Mouse (Mus musculus) liver, embryonic 16.5 days (tissue): ENCODE measurements around the gene Znhit2. TPM values are rescaled to one million over a fixed set of nuclear protein-coding genes. Genes with fewer than 3 reads are reported as not detected.
"Not testable (repeated sequence)": the region's sequence is repeated elsewhere in the genome, so short reads cannot be mapped to it uniquely, and the experiment has no call there.

Experiments
- ATAC-seq: fragments of 200-750 bp; cut with Nextera tagmentation; 2 replicates; pipeline ENCODE4 v1.8.0; 2017; ENCODE audit warnings: low read depth, mild to moderate bottlenecking, moderate number of reproducible peaks, moderate library complexity
- H3K27ac ChIP-seq: fragments of 300-500 bp; sonication (generic); 2 replicates; pipeline ENCODE4 v1.5.1; 2014; ENCODE audit warnings: mild to moderate bottlenecking, low read length
- H3K27me3 ChIP-seq: fragments of 300-500 bp; sonication (generic); 2 replicates; pipeline ENCODE4 v1.6.1; 2014; ENCODE audit warnings: low read depth, low read length, mixed read lengths; ENCODE audit not compliant: control insufficient read depth, insufficient read depth
- H3K36me3 ChIP-seq: fragments of 300-500 bp; sonication (generic); 2 replicates; pipeline ENCODE4 v1.6.1; 2014; ENCODE audit warnings: mild to moderate bottlenecking; ENCODE audit not compliant: control insufficient read depth, insufficient read depth
- H3K4me1 ChIP-seq: fragments of 300-500 bp; sonication (generic); 2 replicates; pipeline ENCODE4 v1.6.1; 2014; ENCODE audit warnings: low read depth, low read length, mixed read lengths; ENCODE audit not compliant: control insufficient read depth
- H3K4me2 ChIP-seq: fragments of 300-500 bp; sonication (generic); 2 replicates; pipeline ENCODE4 v1.6.1; 2014; ENCODE audit warnings: low read depth, low read length, mixed read lengths
- H3K4me3 ChIP-seq: fragments of 300-500 bp; sonication (generic); 2 replicates; pipeline ENCODE4 v1.5.1; 2014; ENCODE audit warnings: low read depth, mild to moderate bottlenecking, low read length
- H3K9ac ChIP-seq: fragments of 300-500 bp; sonication (generic); 2 replicates; pipeline ENCODE4 v1.6.1; 2014; ENCODE audit warnings: low read depth, low read length
- H3K9me3 ChIP-seq: fragments of 300-500 bp; sonication (generic); replicated peaks from 2 replicates; pipeline ENCODE4 v1.6.1; 2016; ENCODE audit warnings: low read length; ENCODE audit not compliant: control insufficient read depth
- WGBS: fragments of 180-500 bp; shearing (Covaris S2); extraction: QIAGEN DNeasy Blood & Tissue Kit; methylation state at CpG from one replicate; pipeline ENCODE4 v1.1.7; 2014; ENCODE audit not compliant: insufficient replicate concordance; 5-methylcytosine and 5-hydroxymethylcytosine counted together
- polyA plus RNA-seq: library from polyadenylated mRNA; unstranded; fragments of >200 nt; fragmentation: Nextera tagmentation; extraction: Ambion mirVana; gene quantifications from 2 replicates; pipeline ENCODE4 v1.2.1, GENCODE M21; 2015

The Znhit2 gene
- polyA plus RNA-seq, 1 experiment from 2014 or later: 15.3 TPM

- WGBS: 19% methylated on average over 4 of the region's 4 CpGs
- H3K27me3 ChIP-seq, H3K4me3 ChIP-seq, H3K9ac ChIP-seq, H3K27ac ChIP-seq, H3K4me2 ChIP-seq, ATAC-seq, H3K36me3 ChIP-seq, H3K9me3 ChIP-seq: not testable (repeated sequence)
- H3K4me1 ChIP-seq: peaks cover 32% of the 10 kb centered on the region
These were observed 16.9 kb upstream of the Znhit2 start for GRCm38 (mm10) chr19:6044102-6044501.

DNA sequence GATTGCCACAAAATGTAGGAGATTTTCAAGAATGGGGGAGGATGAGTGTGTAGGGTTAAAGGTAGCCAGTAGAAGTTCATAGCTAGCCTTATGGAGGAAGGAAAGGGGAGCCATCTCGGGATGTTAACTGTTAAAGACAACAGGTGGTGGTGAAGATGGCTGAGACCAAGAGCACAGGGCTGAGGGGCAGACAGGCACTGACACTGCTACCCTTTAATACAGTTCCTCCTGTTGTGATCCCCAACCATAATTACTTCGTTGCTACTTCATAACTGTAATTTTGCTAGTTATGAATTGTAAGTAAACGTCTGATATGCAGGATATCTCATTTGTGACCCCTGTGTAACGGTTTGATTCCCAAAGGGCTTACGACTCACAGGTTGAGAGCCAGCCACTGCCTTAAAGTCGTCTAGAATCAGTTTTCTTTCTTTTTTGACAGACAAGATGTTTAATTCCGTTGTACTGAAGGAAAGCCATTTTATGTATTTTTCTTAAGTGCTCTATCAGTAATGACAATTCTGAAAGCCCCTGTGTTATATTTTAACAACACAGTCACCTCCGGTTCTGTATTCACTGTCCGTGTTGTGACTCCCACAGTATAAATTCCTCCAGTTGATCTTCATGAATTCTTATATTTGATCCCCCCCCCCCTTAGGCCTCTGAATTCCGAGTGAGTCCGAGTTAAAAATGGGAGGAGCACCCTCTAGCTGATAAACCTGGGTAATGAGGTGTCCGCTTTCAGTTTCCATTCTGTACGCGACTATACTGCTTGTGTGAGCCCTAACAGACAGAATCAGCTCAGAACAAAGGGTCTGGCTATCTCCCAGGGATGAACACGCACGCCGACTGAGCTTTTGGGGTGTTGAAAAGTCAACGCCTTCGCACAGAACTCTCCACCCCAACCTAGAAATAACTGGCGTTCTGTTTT is 15.4 kb upstream of the Znhit2 start:
- WGBS: 9% methylated on average over 20 of the region's 20 CpGs
- peak; percentile 55 for ATAC-seq
- Histone ChIP-seq H3K9me3 (no peaks in the 10 kb centered on the region), H3K9ac (peak overlapping the region; percentile 86), H3K27ac (peak overlapping the region; percentile 98), H3K4me2 (peak overlapping the region; percentile 98), H3K27me3 (no peaks in the 10 kb centered on the region), H3K4me1 (peaks cover 33% of the 10 kb centered on the region), H3K4me3 (peak overlapping the region; percentile 84), H3K36me3 (peaks cover 22% of the 10 kb centered on the region)

GRCm38 (mm10) chr19:6046294-6047153 is 14.5 kb upstream of the Znhit2 start, which contains the start of gene Syvn1:
TSS of gene Syvn1 (plus strand) at chr19:6046576.
- Histone ChIP-seq H3K9ac (peak within 1 kb of the TSS; percentile 86), H3K4me1 (peaks cover 33% of the 10 kb centered on the region), H3K36me3 (peaks cover 31% of the 10 kb centered on the region), H3K4me2 (peak within 1 kb of the TSS; percentile 98), H3K4me3 (peak within 1 kb of the TSS; percentile 84), H3K27me3 (no peaks in the 10 kb centered on the region), H3K27ac (peak within 1 kb of the TSS; percentile 98), H3K9me3 (no peaks in the 10 kb centered on the region)
- under 1% methylated on average over 65 of the region's 65 CpGs for WGBS
- ATAC-seq: peak; percentile 90

- peak overlapping the region; percentile 86 for H3K9ac ChIP-seq
- peak; percentile 7 for ATAC-seq
- H3K27ac ChIP-seq: peak overlapping the region; percentile 98
- H3K36me3 ChIP-seq: peaks cover 39% of the 10 kb centered on the region
- H3K9me3 ChIP-seq: no peaks in the 10 kb centered on the region
- peak overlapping the region; percentile 98 for H3K4me2 ChIP-seq
- no peaks in the 10 kb centered on the region for H3K27me3 ChIP-seq
- H3K4me3 ChIP-seq: peak overlapping the region; percentile 84
- H3K4me1 ChIP-seq: peaks cover 33% of the 10 kb centered on the region
- under 1% methylated on average over 44 of the region's 44 CpGs for WGBS
These were observed 13.7 kb upstream of the Znhit2 start for GRCm38 (mm10) chr19:6047154-6047898.

DNA sequence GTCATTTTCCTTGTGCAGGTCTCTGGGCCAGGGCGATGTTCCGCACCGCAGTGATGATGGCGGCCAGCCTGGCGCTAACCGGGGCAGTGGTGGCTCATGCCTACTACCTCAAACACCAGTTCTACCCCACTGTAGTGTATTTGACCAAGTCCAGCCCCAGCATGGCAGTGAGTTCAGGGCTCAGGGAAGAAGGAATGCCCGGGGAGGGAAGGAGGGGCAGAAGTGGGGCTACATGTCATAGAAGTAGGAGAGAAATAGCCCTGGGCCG is 13.2 kb upstream of the Znhit2 start:
- no peak for ATAC-seq
- no peak overlapping the region; the same call in 1 of the 2 replicates for H3K27ac ChIP-seq

DNA sequence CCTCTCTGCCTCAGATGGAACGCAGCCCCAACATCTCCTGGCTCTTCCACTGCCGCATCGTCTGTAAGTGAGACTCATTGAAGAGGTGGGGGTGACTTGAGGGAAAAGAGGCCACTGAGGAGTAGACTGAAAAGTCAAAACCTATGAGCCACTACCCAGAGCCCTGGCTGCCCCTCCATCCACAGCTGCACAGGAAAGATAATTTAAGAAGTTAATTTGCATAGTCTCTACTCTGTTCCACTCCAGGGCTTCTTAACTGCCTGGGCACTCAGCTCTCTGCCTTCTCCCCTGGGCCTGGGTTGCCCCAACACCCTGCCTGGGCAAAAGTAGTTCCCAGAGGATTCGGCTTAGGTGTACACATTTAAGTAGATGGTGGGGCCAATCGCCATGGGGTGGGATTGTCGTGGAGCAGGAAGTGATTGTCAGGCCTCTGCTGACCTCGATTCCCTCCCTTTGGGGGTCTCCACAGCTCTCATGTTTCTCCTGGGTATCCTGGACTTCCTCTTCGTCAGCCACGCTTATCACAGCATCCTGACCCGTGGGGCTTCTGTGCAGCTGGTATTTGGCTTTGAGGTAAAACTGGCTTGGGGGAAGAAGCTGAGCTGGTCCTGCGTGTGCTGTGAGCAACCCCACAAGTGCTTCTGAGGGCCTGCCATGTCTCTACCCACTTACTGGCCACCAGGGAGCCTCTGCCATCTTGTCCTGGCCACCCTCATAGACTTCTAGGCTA is 12.1 kb upstream of the Znhit2 start:
- peak overlapping the region; percentile 3; the same call in 1 of the 2 replicates for H3K4me3 ChIP-seq
- H3K4me2 ChIP-seq: peak overlapping the region; percentile 98
- 59% methylated on average over 11 of the region's 11 CpGs for WGBS
- H3K9ac ChIP-seq: peak overlapping the region; percentile 1
- H3K27me3 ChIP-seq: no peaks in the 10 kb centered on the region
- ATAC-seq: no peak
- H3K4me1 ChIP-seq: peaks cover 35% of the 10 kb centered on the region
- H3K36me3 ChIP-seq: peaks cover 54% of the 10 kb centered on the region
- H3K27ac ChIP-seq: peak overlapping the region; percentile 9; the same call in 1 of the 2 replicates
- no peaks in the 10 kb centered on the region for H3K9me3 ChIP-seq

More for the DNA sequence above, 13.2 kb upstream of the Znhit2 start:
- Histone ChIP-seq H3K4me1 (peaks cover 33% of the 10 kb centered on the region), H3K36me3 (peaks cover 44% of the 10 kb centered on the region), H3K4me3 (peak overlapping the region; percentile 84), H3K4me2 (peak overlapping the region; percentile 98), H3K9me3 (no peaks in the 10 kb centered on the region), H3K9ac (peak overlapping the region; percentile 86), H3K27me3 (no peaks in the 10 kb centered on the region)
- 78% methylated on average over 8 of the region's 8 CpGs for WGBS

- peaks cover 31% of the 10 kb centered on the region for H3K4me1 ChIP-seq
- ATAC-seq: no peak
- H3K36me3 ChIP-seq: peaks cover 69% of the 10 kb centered on the region
These were observed 8.5 kb upstream of the Znhit2 start for GRCm38 (mm10) chr19:6052516-6052915.

DNA sequence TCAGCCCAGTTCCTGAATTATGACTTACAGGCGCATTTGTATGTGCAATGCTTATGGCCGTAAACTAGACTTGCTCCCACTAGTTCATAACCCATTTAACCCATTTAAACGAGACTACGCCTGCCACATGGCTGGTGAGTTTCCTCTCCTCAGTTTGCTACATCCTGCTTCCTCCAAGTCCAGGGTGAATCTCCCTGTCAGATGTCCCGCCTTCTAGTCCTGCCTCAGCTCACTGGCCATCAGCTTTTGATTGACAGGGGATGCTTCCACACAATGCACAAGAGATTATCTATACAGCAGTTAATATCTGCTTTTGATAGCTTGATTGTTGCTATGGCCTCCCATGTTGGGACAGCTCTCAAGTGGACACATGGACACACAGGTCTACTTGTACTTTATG is 6.7 kb upstream of the Znhit2 start:
- Histone ChIP-seq H3K9ac (no peak overlapping the region), H3K4me3 (no peak overlapping the region), H3K27ac (no peak overlapping the region), H3K4me2 (no peak overlapping the region), H3K4me1 (peaks cover 20% of the 10 kb centered on the region), H3K36me3 (peaks cover 66% of the 10 kb centered on the region), H3K27me3 (no peaks in the 10 kb centered on the region), H3K9me3 (no peaks in the 10 kb centered on the region)
- 76% methylated on average over 5 of the region's 5 CpGs for WGBS
- ATAC-seq: no peak

More at GRCm38 (mm10) chr19:6052516-6052915, 8.5 kb upstream of the Znhit2 start:
- H3K9ac ChIP-seq: no peak overlapping the region
- no peaks in the 10 kb centered on the region for H3K9me3 ChIP-seq
- no peaks in the 10 kb centered on the region for H3K27me3 ChIP-seq
- H3K4me2 ChIP-seq: no peak overlapping the region
- no peak overlapping the region for H3K4me3 ChIP-seq
- H3K27ac ChIP-seq: no peak overlapping the region
- 83% methylated on average over 7 of the region's 7 CpGs for WGBS
